Mouse (Mus musculus) heart, embryonic 12.5 days (tissue): ENCODE results near the gene Lmna. TPM values are rescaled to one million over a fixed set of nuclear protein-coding genes. Genes with fewer than 3 reads are reported as not detected.
A peak's percentile ranks its signal among the peaks of the same experiment; 100 is the strongest.

Source experiments
- ATAC-seq: fragments of 200-750 bp; cut with Nextera tagmentation; 2 replicates; pipeline ENCODE4 v1.8.0; 2017; ENCODE audit warnings: moderate TSS enrichment, moderate library complexity; ENCODE audit not compliant: insufficient number of reproducible peaks, low FRiP score
- H3K27ac ChIP-seq: fragments of 300-500 bp; sonication (generic); 2 replicates; pipeline ENCODE4 v1.5.1; 2016; ENCODE audit warnings: mild to moderate bottlenecking, moderate library complexity; ENCODE audit not compliant: poor library complexity, severe bottlenecking
- H3K27me3 ChIP-seq: fragments of 300-500 bp; sonication (generic); replicated peaks from 2 replicates; pipeline ENCODE4 v1.6.1; 2016; ENCODE audit warnings: mild to moderate bottlenecking, moderate library complexity
- H3K36me3 ChIP-seq: fragments of 300-500 bp; sonication (generic); 2 replicates; pipeline ENCODE4 v1.6.1; 2016; ENCODE audit warnings: mild to moderate bottlenecking, moderate library complexity
- H3K4me1 ChIP-seq: fragments of 300-500 bp; sonication (generic); replicated peaks from 2 replicates; pipeline ENCODE4 v1.6.1; 2016; ENCODE audit warnings: mild to moderate bottlenecking
- H3K4me2 ChIP-seq: fragments of 300-500 bp; sonication (generic); 2 replicates; pipeline ENCODE4 v1.6.1; 2016; ENCODE audit warnings: mild to moderate bottlenecking, moderate library complexity
- H3K4me3 ChIP-seq: fragments of 300-500 bp; sonication (generic); 2 replicates; pipeline ENCODE4 v1.5.1; 2016; ENCODE audit warnings: mild to moderate bottlenecking
- H3K9ac ChIP-seq: fragments of 300-500 bp; sonication (generic); 2 replicates; pipeline ENCODE4 v1.6.1; 2016; ENCODE audit warnings: mild to moderate bottlenecking, moderate library complexity
- H3K9me3 ChIP-seq: fragments of 300-500 bp; sonication (generic); replicated peaks from 2 replicates; pipeline ENCODE4 v1.6.1; 2016; ENCODE audit warnings: mild to moderate bottlenecking, moderate library complexity
- WGBS: fragments of 180-500 bp; shearing (Covaris S2); methylation state at CpG from one replicate; pipeline ENCODE4 v1.1.7; 2016; 5-methylcytosine and 5-hydroxymethylcytosine counted together
- polyA plus RNA-seq: library from polyadenylated mRNA; unstranded; fragments of >200 nt; fragmentation: Nextera tagmentation; extraction: Ambion mirVana; gene quantifications from 2 replicates; pipeline ENCODE4 v1.2.1, GENCODE M21; 2016

Gene Lmna
- polyA plus RNA-seq, 1 experiment from 2014 or later, result 108 TPM

DNA sequence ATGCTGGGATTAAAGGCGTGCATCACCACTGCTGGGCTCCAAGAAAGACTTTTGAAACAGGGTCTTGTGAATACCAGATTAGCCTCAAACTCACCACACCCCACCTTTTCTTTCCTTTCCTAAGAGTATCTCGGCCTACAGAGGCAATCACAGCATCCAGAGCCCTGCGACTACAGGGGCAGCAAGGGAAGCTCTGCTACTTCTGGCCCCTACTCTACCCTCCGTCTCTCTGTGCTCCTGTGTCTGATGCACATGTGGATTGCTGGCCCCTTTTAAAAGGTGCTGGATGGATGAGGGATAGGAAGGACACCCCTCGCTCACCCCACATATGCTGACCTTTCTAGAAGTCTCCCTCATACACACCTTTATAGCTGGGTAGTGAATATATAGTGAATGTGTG is 29.1 kb downstream of the Lmna start:
- no peak for ATAC-seq
- H3K4me1 ChIP-seq, result peaks cover 5% of the 10 kb centered on the region
- no peak overlapping the region for H3K4me3 ChIP-seq
- H3K9ac ChIP-seq, result no peak overlapping the region
- H3K9me3 ChIP-seq, result no peaks in the 10 kb centered on the region
- no peak overlapping the region for H3K4me2 ChIP-seq
- peaks cover 32% of the 10 kb centered on the region for H3K36me3 ChIP-seq
- 82% methylated on average over 5 of the region's 5 CpGs for WGBS
- peaks cover 31% of the 10 kb centered on the region for H3K27me3 ChIP-seq
- H3K27ac ChIP-seq, result no peak overlapping the region

DNA sequence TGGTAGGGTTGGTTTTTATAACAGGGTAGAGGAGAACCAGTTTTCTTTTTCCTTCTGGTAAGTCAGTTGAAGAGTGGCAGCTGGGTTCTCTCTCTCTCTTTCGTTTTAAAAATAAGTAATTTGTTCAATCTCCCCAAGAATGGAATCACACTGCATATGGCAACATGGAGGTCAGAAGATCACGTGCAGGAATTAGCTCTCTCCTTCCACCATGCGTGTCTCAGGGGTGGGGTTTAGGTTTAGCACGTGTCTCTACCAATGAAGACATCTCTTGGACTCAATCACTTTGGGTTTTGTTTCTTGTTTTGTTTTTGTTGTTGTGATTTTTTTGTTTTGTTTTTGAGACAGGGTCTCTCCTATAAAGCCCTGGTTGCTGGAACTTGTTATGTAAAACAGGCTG is 29.9 kb downstream of the Lmna start:
- Histone ChIP-seq H3K27ac (no peak overlapping the region), H3K4me3 (no peak overlapping the region), H3K9me3 (no peaks in the 10 kb centered on the region), H3K36me3 (peaks cover 27% of the 10 kb centered on the region), H3K27me3 (peaks cover 25% of the 10 kb centered on the region), H3K4me2 (no peak overlapping the region), H3K9ac (no peak overlapping the region), H3K4me1 (peaks cover 3% of the 10 kb centered on the region)
- no peak for ATAC-seq
- 82% methylated on average over 4 of the region's 4 CpGs for WGBS

DNA sequence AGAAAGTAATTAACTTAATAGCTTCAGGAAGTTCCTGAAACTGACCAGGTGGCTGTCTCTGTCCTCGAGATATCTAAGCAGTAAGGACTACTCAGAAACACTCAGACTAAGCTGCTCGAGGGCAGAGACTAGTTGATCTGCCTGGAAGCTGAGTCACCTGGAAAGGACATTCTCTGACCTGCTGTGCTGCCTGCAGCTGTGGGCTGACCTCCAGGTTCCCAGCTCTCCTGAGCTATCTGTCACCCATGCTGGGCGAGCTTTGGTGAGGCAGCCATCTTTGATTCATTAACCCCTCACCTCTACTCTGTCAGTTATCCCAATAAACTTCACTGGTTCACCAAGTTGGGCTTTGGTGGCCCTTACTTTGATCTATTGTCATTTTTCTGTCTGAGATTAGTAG is 30.6 kb downstream of the Lmna start:
- H3K9ac ChIP-seq, result no peak overlapping the region
- no peak overlapping the region for H3K4me2 ChIP-seq
- H3K27me3 ChIP-seq, result peaks cover 19% of the 10 kb centered on the region
- H3K4me1 ChIP-seq, result no peaks in the 10 kb centered on the region
- WGBS, result 55% methylated on average over 3 of the region's 3 CpGs
- peaks cover 22% of the 10 kb centered on the region for H3K36me3 ChIP-seq
- no peaks in the 10 kb centered on the region for H3K9me3 ChIP-seq
- ATAC-seq, result no peak
- no peak overlapping the region for H3K27ac ChIP-seq
- no peak overlapping the region for H3K4me3 ChIP-seq

DNA sequence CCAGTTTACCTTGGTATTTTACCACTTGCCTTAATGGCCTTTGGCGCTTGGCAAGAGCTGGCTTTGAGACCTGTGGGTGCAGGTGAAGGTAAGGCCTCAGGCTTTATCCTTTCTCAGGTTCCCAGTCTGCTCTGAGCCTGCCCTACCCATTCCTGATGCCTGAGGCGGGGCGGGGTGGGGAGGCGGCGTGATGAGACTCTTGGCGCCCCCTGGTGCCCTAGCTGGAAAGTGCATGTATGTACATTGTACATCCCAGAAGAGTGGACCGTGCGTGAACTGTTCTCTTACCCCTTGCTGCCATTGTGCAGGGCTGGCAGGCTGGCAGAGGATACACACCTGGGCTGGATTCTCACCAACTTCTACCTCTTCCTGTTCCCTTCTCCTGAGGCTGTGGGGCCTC is 32.0 kb downstream of the Lmna start:
- Histone ChIP-seq H3K9me3 (no peaks in the 10 kb centered on the region), H3K4me1 (no peaks in the 10 kb centered on the region), H3K36me3 (peaks cover 13% of the 10 kb centered on the region), H3K9ac (no peak overlapping the region), H3K4me3 (no peak overlapping the region), H3K27ac (no peak overlapping the region), H3K4me2 (no peak overlapping the region), H3K27me3 (peaks cover 7% of the 10 kb centered on the region)
- 2% methylated on average over 8 of the region's 8 CpGs for WGBS
- peak; percentile 82 for ATAC-seq

DNA sequence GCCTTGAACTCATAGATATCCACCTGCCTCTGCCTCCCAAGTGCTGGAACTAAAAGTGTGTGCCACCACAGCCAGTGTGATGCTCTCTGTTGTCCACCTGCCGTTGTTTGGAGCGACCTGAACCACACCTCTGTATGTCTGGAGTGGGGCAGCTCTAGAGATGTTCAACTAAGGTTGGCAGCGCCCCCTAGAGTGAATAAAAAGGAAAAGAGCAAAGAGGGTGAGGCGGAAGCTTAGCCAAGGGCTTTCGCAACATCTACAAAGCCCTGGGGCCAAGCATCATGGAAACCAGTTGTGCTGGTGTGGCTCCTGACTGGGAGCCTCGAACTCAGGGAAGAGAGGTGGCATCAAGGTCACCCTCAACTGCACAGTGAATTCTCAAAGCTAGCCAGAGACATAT is 33.4 kb downstream of the Lmna start:
- Histone ChIP-seq H3K27ac (no peak overlapping the region), H3K4me3 (no peak overlapping the region), H3K9ac (no peak overlapping the region), H3K36me3 (peaks cover 6% of the 10 kb centered on the region), H3K27me3 (no peaks in the 10 kb centered on the region; the same call in 1 of the 2 replicates), H3K4me1 (no peaks in the 10 kb centered on the region), H3K4me2 (no peak overlapping the region), H3K9me3 (no peaks in the 10 kb centered on the region)
- WGBS, result 60% methylated on average over 6 of the region's 6 CpGs
- no peak for ATAC-seq

DNA sequence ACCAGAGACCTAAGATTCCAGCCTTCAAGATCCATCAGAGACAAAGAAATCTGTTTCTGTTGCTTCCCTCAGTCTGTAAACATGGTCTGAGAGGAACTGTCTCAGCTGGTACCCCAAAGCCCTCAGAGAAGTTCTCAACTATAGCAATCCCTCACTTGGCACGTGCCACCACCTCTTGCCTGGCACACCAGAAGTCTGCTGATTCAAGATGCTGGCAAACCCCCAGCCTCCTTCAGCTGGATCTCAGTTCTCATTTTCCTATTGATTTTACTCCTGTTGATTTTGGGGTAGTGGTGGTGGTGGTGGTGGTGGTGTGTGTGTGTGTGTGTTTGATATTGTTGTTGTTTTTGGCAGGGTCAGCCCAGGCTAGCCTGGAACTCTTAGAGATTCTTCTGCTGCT is 36.2 kb downstream of the Lmna start:
- ATAC-seq, result no peak
- Histone ChIP-seq H3K9ac (no peak overlapping the region), H3K4me2 (no peak overlapping the region), H3K36me3 (no peaks in the 10 kb centered on the region), H3K4me3 (no peak overlapping the region), H3K4me1 (no peaks in the 10 kb centered on the region), H3K27me3 (no peaks in the 10 kb centered on the region; the same call in 1 of the 2 replicates), H3K27ac (no peak overlapping the region), H3K9me3 (0 out of 2 replicates have a peak, but pooled peaks cover 4% of the 10 kb centered on the region)
- WGBS, result 77% methylated on average over 1 of the region's 1 CpGs

DNA sequence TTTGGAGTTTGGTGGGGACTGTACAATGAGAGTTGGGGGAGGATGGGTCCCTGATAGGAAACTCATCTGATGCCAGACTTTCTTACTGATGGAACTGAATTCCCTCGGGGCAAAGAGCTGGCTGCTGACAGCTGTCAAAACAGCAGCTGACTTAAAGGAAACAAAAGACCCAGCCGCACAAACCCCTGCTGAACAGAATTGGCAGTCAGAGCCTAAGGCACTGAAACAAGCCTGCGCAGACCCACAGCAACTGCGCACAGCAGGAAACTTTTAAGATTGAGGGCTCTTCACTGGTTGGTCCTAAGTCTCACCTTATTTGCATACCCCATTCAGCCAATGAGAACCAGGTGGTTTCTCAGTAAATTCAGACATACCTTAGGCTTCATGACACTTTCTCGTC is 36.7 kb downstream of the Lmna start:
- Histone ChIP-seq H3K27ac (no peak overlapping the region), H3K4me2 (no peak overlapping the region), H3K36me3 (no peaks in the 10 kb centered on the region), H3K4me1 (no peaks in the 10 kb centered on the region), H3K27me3 (peaks cover 3% of the 10 kb centered on the region; the same call in 1 of the 2 replicates), H3K9me3 (0 out of 2 replicates have a peak, but pooled peaks cover 4% of the 10 kb centered on the region), H3K9ac (no peak overlapping the region), H3K4me3 (no peak overlapping the region)
- 38% methylated on average over 5 of the region's 5 CpGs for WGBS
- ATAC-seq, result no peak

DNA sequence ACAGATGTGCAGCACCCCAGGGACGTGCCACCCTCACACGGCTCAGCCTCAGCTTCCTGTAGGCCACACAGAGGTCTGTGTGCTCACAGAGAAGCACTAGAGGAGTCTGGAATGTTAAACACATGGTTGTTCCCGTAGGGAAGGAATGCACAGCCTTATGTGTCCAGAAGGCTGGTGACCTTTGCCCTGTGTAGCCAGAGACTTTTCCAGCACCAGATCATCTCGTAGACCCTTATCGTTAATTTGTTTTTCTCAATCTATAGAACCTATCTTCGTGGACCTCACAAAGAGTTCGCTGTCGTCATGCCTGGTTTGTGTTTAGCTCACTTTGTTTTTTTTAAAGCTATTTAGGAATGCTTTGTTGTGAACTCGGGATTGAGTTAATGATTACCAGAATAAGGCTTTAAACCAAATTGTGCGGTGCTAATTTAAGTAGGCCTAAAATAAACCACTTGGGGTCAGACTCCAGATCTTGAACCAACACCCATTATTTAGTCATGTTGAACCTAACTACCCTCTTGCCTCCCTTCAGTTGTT is 38.7 kb downstream of the Lmna start:
- Histone ChIP-seq H3K36me3 (no peaks in the 10 kb centered on the region), H3K27ac (no peak overlapping the region)
- ATAC-seq, result no peak

DNA sequence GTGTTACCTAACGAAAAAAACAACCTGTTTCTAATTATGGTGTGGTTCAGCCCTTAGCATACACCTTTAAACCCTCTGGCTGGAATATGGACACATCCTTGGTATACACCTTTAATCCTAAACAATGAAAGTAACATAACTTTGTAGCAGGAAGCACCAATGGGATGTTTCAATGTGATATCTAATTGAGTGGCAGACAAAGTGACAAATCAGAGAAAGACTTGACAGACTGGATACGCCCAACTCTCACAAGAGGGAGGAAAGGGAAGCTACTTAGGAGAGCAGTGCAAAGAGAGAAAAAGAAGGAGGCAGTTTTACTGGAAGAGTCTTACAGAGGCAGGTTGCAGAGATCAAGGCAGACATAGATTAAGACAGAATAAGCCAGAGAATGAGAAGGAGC is 40.3 kb downstream of the Lmna start:
- Histone ChIP-seq H3K9me3 (0 out of 2 replicates have a peak, but pooled peaks cover 4% of the 10 kb centered on the region), H3K27ac (no peak overlapping the region), H3K4me2 (no peak overlapping the region), H3K9ac (no peak overlapping the region), H3K36me3 (no peaks in the 10 kb centered on the region), H3K27me3 (peaks cover 8% of the 10 kb centered on the region; the same call in 1 of the 2 replicates), H3K4me1 (peaks cover 3% of the 10 kb centered on the region), H3K4me3 (no peak overlapping the region)
- 78% methylated on average over 2 of the region's 2 CpGs for WGBS
- ATAC-seq, result no peak

More for the DNA sequence above, 38.7 kb downstream of the Lmna start:
- Histone ChIP-seq H3K4me1 (peaks cover 3% of the 10 kb centered on the region), H3K27me3 (peaks cover 8% of the 10 kb centered on the region; the same call in 1 of the 2 replicates), H3K4me2 (no peak overlapping the region), H3K4me3 (no peak overlapping the region), H3K9ac (no peak overlapping the region), H3K9me3 (0 out of 2 replicates have a peak, but pooled peaks cover 4% of the 10 kb centered on the region)
- WGBS, result 60% methylated on average over 10 of the region's 10 CpGs

DNA sequence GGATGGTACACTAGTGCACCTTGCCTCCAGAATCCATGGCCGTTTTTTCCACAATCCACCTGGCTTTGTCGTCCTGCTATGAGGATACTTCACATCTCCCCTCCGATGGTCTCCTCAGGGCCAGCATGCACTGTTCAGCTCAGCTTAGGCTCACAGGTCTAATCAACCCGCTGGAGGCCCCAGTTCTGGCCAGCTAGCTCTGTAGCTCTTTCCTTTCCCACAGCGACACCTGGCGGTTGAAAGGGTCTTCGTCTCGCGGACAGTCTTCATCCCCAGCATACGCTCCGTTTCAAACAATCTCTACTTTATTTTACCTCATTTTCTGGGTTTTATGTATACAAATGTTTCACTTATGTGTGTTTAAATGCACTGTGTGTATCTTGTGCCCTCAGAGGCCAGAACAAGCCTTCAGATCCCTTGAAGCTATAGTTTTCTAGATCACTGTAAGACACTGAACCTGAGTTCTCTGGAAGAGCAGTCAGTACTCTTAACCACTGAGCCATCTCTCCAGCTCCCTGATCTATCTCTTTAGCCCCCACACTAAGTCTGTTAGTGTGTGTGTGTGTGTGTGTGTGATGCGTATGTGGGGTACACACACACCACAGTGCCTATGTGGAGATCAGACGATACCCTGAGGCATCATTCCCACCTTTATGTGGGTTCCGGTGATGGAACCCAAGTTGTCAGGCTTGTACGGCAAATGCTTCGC is 42.5 kb downstream of the Lmna start:
- H3K36me3 ChIP-seq, result no peaks in the 10 kb centered on the region
- H3K4me3 ChIP-seq, result no peak overlapping the region
- no peak overlapping the region for H3K9ac ChIP-seq
- H3K9me3 ChIP-seq, result 0 out of 2 replicates have a peak, but pooled peaks cover 4% of the 10 kb centered on the region
- no peak overlapping the region for H3K27ac ChIP-seq
- 29% methylated on average over 16 of the region's 16 CpGs for WGBS
- peaks cover 3% of the 10 kb centered on the region for H3K4me1 ChIP-seq
- no peak overlapping the region for H3K4me2 ChIP-seq
- peaks cover 8% of the 10 kb centered on the region; the same call in 1 of the 2 replicates for H3K27me3 ChIP-seq
- ATAC-seq, result peak; percentile 64

DNA sequence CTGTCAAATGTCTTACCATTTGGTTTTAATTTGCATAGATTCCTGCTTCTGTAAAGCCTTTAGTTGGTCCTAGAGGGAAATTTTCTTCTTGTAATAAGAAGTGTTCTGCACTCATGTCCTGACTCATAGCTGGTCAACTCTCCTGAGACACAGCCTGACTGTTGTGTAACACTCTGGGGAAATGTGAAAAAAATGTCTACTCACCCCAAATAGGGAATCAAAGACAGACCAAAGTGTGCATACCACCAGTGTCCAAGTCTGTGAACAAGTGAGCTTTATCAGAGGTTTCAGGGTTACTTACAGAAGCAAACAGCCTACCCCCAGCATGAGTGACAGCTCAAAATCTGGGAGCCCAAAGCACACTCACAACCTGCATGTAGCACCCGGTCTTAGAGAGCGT is 44.6 kb downstream of the Lmna start:
- Histone ChIP-seq H3K4me2 (no peak overlapping the region), H3K36me3 (no peaks in the 10 kb centered on the region), H3K27ac (no peak overlapping the region), H3K4me3 (no peak overlapping the region), H3K4me1 (peaks cover 9% of the 10 kb centered on the region), H3K27me3 (peaks cover 26% of the 10 kb centered on the region), H3K9ac (no peak overlapping the region), H3K9me3 (0 out of 2 replicates have a peak, but pooled peaks cover 4% of the 10 kb centered on the region)
- ATAC-seq, result no peak
- WGBS, result 60% methylated on average over 2 of the region's 2 CpGs
